In the genomic region with DNA sequence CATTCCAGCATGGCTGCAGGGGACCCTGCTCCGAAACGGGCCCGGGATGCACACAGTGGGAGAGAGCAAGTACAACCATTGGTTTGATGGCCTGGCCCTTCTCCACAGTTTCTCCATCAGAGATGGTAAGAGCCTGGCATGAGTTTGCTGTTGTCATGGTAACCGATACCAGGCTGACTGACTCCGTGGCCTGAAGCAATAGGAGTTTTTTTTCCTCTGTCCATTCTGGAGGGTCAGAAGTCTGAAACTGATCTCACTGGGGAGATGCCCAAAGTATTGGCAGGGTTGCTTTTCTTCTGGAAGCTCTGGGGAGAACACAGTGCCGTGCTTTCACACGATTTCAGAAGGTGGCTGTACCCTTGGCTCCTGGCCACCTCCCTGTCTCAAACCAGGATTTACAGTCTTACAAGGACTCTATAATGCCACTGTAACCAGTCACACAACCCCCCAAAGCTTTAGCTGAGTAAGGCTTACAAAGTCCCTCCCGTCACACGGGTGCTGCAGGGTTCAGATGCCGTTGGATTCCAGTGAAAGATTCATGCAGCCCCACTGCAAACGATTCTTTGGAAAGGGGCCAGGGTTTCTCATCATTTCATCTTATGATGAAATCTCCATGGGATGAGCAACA, we compare ENCODE assay signal across 8 mouse cellular contexts. TPM values are rescaled to one million over a fixed set of nuclear protein-coding genes. Genes with fewer than 3 reads are reported as not detected.
DNase-seq lines count a peak whose midpoint lies in the region; ATAC-seq and TF ChIP-seq lines count a peak whose summit lies in the region.
"Had no signal": no experiment of that assay in that cellular context is flagged by ENCODE, and none has a peak within 500 bp of the region (broad histone marks: within the 10 kb centered on the region; RNA-seq: fewer than 3 reads in every experiment).

No protein-coding gene starts in this region.

- no peak for TF ChIP-seq CTCF in layer of hippocampus, adult 2 months (conservative IDR thresholded peaks at IDR 0.05)
- TF ChIP-seq CTCF in embryonic fibroblast, embryonic 13.5 days (IDR thresholded peaks at IDR 0.05; ENCODE audit: borderline replicate concordance, insufficient read depth, low read length) = no peak
- TF ChIP-seq CTCF in midbrain, postnatal 0 days (IDR thresholded peaks at IDR 0.05) = no peak

- peak; percentile 15 to 24 for DNase-seq in layer of hippocampus, adult 2 months (ENCODE audit: low spot score in 2 of 2)
- DNase-seq in layer of hippocampus, adult 9-10 months (ENCODE audit: low spot score) = no peak
- peak; percentile 79 for DNase-seq in brain, adult 2 months (ENCODE audit: low read depth, low spot score)
- peak; percentile 93 for DNase-seq in midbrain, postnatal 0 days (ENCODE audit: low spot score)
- DNase-seq in heart, postnatal 4 days = no peak

- peak overlapping the region; percentile 39; the same call in 1 of the 2 replicates for H3K27ac ChIP-seq in layer of hippocampus, adult 2 months
- peak overlapping the region; percentile 43 for H3K27ac ChIP-seq in embryonic fibroblast, embryonic 13.5 days (ENCODE audit: insufficient read depth, low read length)
- H3K27ac ChIP-seq in midbrain, postnatal 0 days (ENCODE audit: low read depth, low read length) = peak overlapping the region; percentile 57

- H3K36me3 ChIP-seq in midbrain, postnatal 0 days (ENCODE audit: insufficient read depth, low read length) = no peaks in the 10 kb centered on the region

- H3K27me3 ChIP-seq in midbrain, postnatal 0 days (ENCODE audit: insufficient read depth, low read length) = no peaks in the 10 kb centered on the region

- no peak overlapping the region for H3K4me3 ChIP-seq in layer of hippocampus, adult 2 months
- H3K4me3 ChIP-seq in embryonic fibroblast, embryonic 13.5 days (ENCODE audit: insufficient read depth, low read length) = no peak overlapping the region
- H3K4me3 ChIP-seq in midbrain, postnatal 0 days (ENCODE audit: low read depth, low read length) = no peak overlapping the region

- ATAC-seq in midbrain, postnatal 0 days (ENCODE audit: low FRiP score) = peak; percentile 62
- ATAC-seq in granulocyte monocyte progenitor cell, adult 5-6 weeks (replicated peaks; ENCODE audit: poor library complexity, severe bottlenecking) = no peak

- no peak overlapping the region for H3K9ac ChIP-seq in midbrain, postnatal 0 days (replicated peaks; ENCODE audit: low read length, poor library complexity, severe bottlenecking)

- WGBS in midbrain, postnatal 0 days = 34% methylated on average over 11 of the region's 11 CpGs

- H3K9me3 ChIP-seq in midbrain, postnatal 0 days (ENCODE audit: low read length) = no peaks in the 10 kb centered on the region

- H3K4me1 ChIP-seq in embryonic fibroblast, embryonic 13.5 days (ENCODE audit: control insufficient read depth, insufficient read depth, low read length) = 0 out of 2 replicates have a peak, but pooled peaks cover 9% of the 10 kb centered on the region
- 0 out of 2 replicates have a peak, but pooled peaks cover 7% of the 10 kb centered on the region for H3K4me1 ChIP-seq in midbrain, postnatal 0 days (ENCODE audit: insufficient read depth, low read length)

- H3K4me2 ChIP-seq in midbrain, postnatal 0 days (ENCODE audit: low read depth, low read length, poor library complexity, severe bottlenecking) = peak overlapping the region; percentile 12; the same call in 1 of the 2 replicates

- TF ChIP-seq POLR2A in embryonic fibroblast, embryonic 13.5 days (IDR thresholded peaks at IDR 0.05; ENCODE audit: low read depth, low read length) = peak; percentile 12; the same call in 1 of the 2 replicates

RNA-seq across cellular contexts. Expression of a gene that starts 2.0 kb away (rescaled TPM):
- not detected for total RNA-seq in layer of hippocampus, adult 2 months (2021)
- polyA plus RNA-seq in embryonic fibroblast, embryonic 13.5 days (2011; ENCODE audit: insufficient read length, low read depth, missing spikeins) = 0.22 TPM in 1 of 2 replicates, not detected in the other
- 0.14 and 0.27 TPM in 2 replicates for total RNA-seq in midbrain, postnatal 0 days (2014; rRNA removed)
- 0.32 and 0.52 TPM in 2 replicates for polyA plus RNA-seq in midbrain, postnatal 0 days (2015; fragmentation: Nextera tagmentation; extraction: Ambion mirVana)
- total RNA-seq in granulocyte monocyte progenitor cell, adult 5-6 weeks (2014; fragmentation: Nextera tagmentation) = 0.47 and 0.49 TPM in 2 replicates
- total RNA-seq in granulocyte monocyte progenitor cell, adult 5-6 weeks (2017) = 1.1 and 2.3 TPM in 2 replicates
- total RNA-seq in heart, postnatal 4 days (2021) = not detected
- polyA plus RNA-seq: heart, postnatal 0 days had no signal

RNA-seq across cellular contexts. Expression of a gene that starts 15.4 kb away (rescaled TPM):
- total RNA-seq in layer of hippocampus, adult 2 months (2021) = under 1 TPM in 1 of 2 experiments, not detected in 1; 0.10 TPM
- not detected in 2 replicates for polyA plus RNA-seq in embryonic fibroblast, embryonic 13.5 days (2011; ENCODE audit: insufficient read length, low read depth, missing spikeins)
- under 0.01 and 0.42 TPM in 2 replicates for total RNA-seq in midbrain, postnatal 0 days (2014; rRNA removed)
- 0.16 and 0.17 TPM in 2 replicates for polyA plus RNA-seq in midbrain, postnatal 0 days (2015; fragmentation: Nextera tagmentation; extraction: Ambion mirVana)
- not detected in 2 replicates for total RNA-seq in granulocyte monocyte progenitor cell, adult 5-6 weeks (2014; fragmentation: Nextera tagmentation)
- total RNA-seq in granulocyte monocyte progenitor cell, adult 5-6 weeks (2017) = not detected in 2 replicates
- total RNA-seq in heart, postnatal 4 days (2021) = under 1 TPM; 0.02 to 0.05 TPM

Comparison
In these comparisons a context has a peak if more than half of its experiments do, and no peak if none do; other contexts are left out.
1. DNase-seq: peak in layer of hippocampus, adult 2 months (2 of 2), brain, adult 2 months (single experiment) and midbrain, postnatal 0 days (single experiment); none in layer of hippocampus, adult 9-10 months (single experiment) and heart, postnatal 4 days (single experiment).
2. Peak in every context shown above with its lines, with median percentiles within 50 percentile points of each other: H3K27ac ChIP-seq.